Mouse (Mus musculus) kidney, adult 2 months (tissue): ENCODE data around the gene B3galnt2.

ENCODE experiments used
- CTCF ChIP-seq: fragments of 200-500 bp; conservative IDR thresholded peaks from 2 replicates; pipeline ENCODE4 v1.5.1; 2011; ENCODE audit warnings: low read depth, mild to moderate bottlenecking, control low read depth, low read length, moderate library complexity, mixed read lengths; ENCODE audit not compliant: insufficient read depth, insufficient read length
- POLR2A ChIP-seq: fragments of 200-500 bp; IDR thresholded peaks from one replicate; pipeline ENCODE4 v1.6.1; 2011; ENCODE audit warnings: low read depth, low read length, control low read depth

DNA sequence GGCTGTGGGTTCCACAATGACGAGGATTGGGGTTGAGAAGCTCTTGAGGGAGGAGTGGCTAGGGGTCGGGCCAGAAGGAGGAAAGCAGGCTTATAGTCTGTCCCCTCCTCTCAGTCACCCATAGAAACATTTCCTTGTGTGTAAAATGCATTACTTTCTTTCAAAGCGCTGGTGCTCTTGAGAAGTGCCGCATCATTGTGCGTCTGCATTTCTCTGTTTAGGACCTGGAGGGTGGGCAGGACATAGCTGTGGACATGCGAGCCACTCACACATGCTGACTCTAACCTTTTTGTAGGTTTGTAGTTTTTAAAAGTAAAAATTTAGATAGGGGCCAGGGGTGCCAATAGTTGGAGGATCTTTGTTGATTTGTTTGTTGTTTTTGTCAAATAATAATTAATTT is 29.3 kb downstream of the B3galnt2 start:
- TF ChIP-seq POLR2A (no peak), CTCF (no peak)
